Mouse (Mus musculus): ENCODE results near the gene Zfp688.
"Not testable (repeated sequence)": the region's sequence is repeated elsewhere in the genome, so short reads cannot be mapped to it uniquely, and the experiment has no call there.

Gene Zfp688

GRCm38 (mm10) chr7:127411418-127411817 is 10.4 kb downstream of the Zfp688 start:
- no peak for DNase-seq (ENCODE audit: low read depth)

- DNase-seq (ENCODE audit: low read depth) = peak; percentile 94
These were observed 15.6 kb downstream of the Zfp688 start, which contains the start of gene Zfp764 for GRCm38 (mm10) chr7:127406002-127406987. TSS of gene Zfp764 (minus strand) at chr7:127406822.

GRCm38 (mm10) chr7:127404101-127404500 is 17.8 kb downstream of the Zfp688 start:
- DNase-seq (ENCODE audit: low read depth) = not testable (repeated sequence)

GRCm38 (mm10) chr7:127402980-127403379 is 18.9 kb downstream of the Zfp688 start:
- DNase-seq (ENCODE audit: low read depth) = no peak

GRCm38 (mm10) chr7:127400355-127400754 is 21.5 kb downstream of the Zfp688 start:
- DNase-seq (ENCODE audit: low read depth) = no peak

GRCm38 (mm10) chr7:127393944-127394333 is 27.9 kb downstream of the Zfp688 start:
- no peak for DNase-seq (ENCODE audit: low read depth)

- peak; percentile 98 for DNase-seq (ENCODE audit: low read depth)
These were observed 28.5 kb downstream of the Zfp688 start, which contains the start of gene E430018J23Rik for GRCm38 (mm10) chr7:127393157-127393943. TSS of gene E430018J23Rik (minus strand) at chr7:127393629.

- DNase-seq (ENCODE audit: low read depth) = no peak
These were observed 29.5 kb downstream of the Zfp688 start for GRCm38 (mm10) chr7:127392251-127392824.

GRCm38 (mm10) chr7:127391538-127391937 is 30.3 kb downstream of the Zfp688 start:
- DNase-seq (ENCODE audit: low read depth) = no peak

GRCm38 (mm10) chr7:127390306-127390705 is 31.6 kb downstream of the Zfp688 start:
- DNase-seq (ENCODE audit: low read depth) = no peak

- not testable (repeated sequence) for DNase-seq (ENCODE audit: low read depth)
These were observed 33.7 kb downstream of the Zfp688 start for GRCm38 (mm10) chr7:127388201-127388600.

GRCm38 (mm10) chr7:127386641-127387392 is 35.1 kb downstream of the Zfp688 start, which contains the start of gene 9130019O22Rik:
TSS of gene 9130019O22Rik (minus strand) at chr7:127387166.
- DNase-seq (ENCODE audit: low read depth) = peak; percentile 96

GRCm38 (mm10) chr7:127385560-127385959 is 36.3 kb downstream of the Zfp688 start:
- not testable (repeated sequence) for DNase-seq (ENCODE audit: low read depth)

- DNase-seq (ENCODE audit: low read depth) = no peak
These were observed 43.5 kb downstream of the Zfp688 start for GRCm38 (mm10) chr7:127378310-127378921.

GRCm38 (mm10) chr7:127375271-127376245 is 46.3 kb downstream of the Zfp688 start, which contains the start of gene Zfp747:
TSS of gene Zfp747 (minus strand) at chr7:127376050.
- peak; percentile 97 for DNase-seq (ENCODE audit: low read depth)

GRCm38 (mm10) chr7:127371870-127372269 is 50.0 kb downstream of the Zfp688 start:
- not testable (repeated sequence) for DNase-seq (ENCODE audit: low read depth)

- no peak for DNase-seq (ENCODE audit: low read depth)
These were observed 50.7 kb downstream of the Zfp688 start for GRCm38 (mm10) chr7:127371213-127371612.
